Mouse (Mus musculus): ENCODE measurements around the gene Slc30a9.
A peak's percentile ranks its signal among the peaks of the same experiment; 100 is the strongest.

Slc30a9 gene

DNA sequence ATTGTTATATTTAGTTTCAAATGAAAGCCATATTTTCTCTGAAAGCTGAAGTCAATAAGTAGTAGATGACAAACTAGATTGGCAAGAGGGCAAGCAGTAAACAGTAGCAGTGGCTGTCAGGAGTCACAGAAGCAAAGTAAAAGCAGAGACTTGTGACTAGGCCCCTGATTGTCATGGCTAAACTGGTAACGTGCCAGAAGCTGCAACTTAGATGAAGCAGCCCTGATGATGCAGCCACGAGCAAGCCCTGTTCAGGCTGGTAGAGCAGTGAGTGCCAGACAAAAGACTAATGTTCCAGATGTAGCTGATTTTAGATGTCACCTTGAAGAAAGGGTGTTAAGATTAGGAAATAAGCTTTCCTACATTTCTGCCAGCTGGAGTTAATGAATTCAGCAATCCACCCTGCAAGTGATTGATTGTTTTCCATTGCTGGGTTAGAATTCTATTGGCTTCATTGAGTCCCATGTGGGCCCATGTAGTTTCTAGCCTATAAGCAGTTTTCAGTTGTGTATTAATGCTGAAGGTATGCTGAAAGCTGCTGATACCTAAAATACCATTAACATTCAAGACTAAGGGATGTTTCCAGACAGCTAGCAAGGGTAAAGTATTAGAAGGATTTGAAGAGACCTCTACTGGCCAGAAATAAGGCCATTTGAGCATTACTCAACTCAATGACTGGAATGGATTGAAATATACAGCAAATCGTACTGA lies 5.2 kb downstream of the Slc30a9 start:
- no peak for DNase-seq (ENCODE audit: extremely low read depth, low read depth, low spot score)

DNA sequence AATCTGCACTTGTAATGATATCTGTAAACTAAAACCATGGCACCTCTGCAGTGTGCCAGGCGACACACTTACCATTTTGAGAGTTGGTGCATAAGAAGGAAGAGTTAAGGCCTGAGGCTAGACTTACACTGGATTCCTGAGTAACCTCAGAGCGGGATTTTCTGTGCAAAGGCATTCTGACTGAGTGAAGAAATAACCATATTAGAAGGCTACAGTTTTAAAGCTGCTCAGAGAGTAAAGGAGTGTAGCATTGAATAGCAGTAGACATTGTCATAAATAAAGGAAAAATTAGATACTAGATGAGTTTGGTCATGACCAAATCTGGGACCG lies 5.7 kb downstream of the Slc30a9 start:
- DNase-seq (ENCODE audit: extremely low read depth, low read depth, low spot score), result no peak

DNA sequence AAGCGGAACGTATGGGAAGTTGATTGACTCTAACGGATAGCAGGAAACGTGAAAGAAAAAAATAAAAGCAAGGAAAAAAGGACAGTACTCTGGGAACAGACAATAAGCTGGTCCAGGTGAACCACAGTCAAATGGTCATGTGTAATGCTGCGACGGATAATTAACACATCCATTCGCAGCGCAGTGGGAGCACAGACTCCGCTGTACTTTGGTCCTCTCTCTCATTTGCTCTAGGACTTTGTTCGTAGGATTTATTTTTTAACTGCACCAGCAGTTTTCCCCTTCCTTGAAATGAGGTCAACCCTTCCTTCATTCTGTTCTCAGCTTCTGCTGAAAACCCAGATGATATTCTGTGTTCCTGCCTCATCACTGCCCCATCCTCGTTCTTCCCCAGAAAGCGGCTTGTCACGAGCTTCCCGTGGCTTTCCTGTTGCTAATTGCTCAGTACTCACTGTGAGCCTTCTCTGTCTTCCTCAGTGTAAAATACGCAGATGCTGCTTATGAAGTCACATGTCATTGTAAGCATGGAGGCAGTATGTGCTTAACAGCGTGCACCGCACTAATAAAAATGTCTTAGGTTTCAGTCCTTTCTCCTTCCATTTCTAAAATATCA lies 15.0 kb downstream of the Slc30a9 start:
- DNase-seq (ENCODE audit: extremely low read depth, low read depth, low spot score), result no peak

DNA sequence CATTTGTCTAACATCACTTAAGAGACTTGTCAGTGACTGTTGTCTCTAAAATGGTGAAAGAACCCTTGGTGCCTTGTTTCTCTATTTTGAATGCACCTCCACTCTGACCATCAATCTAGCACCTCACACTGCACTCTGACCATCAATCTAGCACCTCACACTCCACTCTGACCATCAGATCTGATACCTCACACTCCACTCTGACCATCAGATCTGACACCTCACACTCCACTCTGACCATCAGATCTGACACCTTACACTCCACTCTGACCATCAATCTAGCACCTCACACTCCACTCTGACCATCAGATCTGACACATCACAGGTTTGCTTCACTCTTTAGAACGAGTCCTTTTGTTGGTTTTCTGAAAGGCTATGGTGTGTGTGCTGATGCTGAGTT lies 17.3 kb downstream of the Slc30a9 start:
- no peak for DNase-seq (ENCODE audit: extremely low read depth, low read depth, low spot score)

DNA sequence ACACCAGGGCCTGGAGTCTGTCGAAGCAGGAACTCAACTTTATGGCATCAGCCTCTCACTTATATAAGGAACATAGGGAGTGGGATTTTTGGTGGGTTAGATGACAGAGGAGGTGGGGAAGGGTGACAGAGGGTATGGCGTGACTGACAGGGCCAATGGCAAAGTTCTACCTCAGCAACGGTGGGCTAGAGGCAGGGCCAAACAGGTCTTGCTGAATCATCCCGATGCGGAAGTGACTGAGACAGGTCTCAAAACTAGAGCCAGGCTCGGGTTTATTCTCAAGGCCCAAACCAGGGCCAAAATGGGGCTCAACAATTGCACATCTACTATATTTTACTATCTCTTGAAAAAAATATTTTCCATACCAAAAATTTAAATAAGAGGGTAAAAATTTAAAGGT lies 34.1 kb downstream of the Slc30a9 start:
- DNase-seq (ENCODE audit: extremely low read depth, low read depth, low spot score), result no peak

DNA sequence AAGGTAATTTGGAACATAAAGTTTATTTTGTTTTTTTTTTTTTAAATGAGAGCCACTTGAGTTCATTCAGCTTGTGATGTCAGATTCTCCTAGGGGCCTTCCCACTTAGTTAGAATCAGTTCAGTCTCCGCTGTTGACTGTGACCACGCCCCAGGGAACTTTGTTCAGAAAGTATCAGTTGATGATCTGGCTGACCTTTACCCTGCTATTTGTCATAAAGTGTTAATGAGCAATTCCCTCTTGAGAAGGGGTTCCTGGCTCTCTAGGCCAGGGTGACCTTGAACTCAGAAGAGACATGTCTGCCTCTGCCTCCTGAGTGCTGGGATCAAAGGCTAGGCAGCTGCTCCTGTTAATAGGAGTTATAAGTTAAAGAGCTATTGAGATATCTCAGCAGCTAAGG lies 40.3 kb downstream of the Slc30a9 start:
- DNase-seq (ENCODE audit: extremely low read depth, low read depth, low spot score), result no peak

DNA sequence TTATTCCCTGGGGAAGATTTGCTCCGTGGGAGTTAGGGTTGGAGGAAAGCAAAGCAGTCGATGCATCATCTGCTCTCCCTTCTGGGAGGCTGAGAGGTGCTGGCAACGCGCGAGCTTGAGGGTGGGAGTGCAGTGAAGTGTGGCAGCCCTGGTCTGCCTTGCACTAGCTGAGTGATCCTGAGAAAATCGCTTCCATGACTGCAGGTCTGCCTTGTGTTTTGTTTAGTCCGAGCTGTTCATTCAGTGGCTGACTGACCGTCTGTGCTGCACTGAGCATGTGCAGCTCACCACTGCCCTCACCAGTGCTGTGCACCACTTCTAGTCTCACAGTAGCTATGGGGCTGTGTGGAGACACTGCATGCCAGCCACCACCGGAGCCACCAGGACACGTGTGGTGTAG lies 42.2 kb downstream of the Slc30a9 start:
- no peak for DNase-seq (ENCODE audit: extremely low read depth, low read depth, low spot score)

DNA sequence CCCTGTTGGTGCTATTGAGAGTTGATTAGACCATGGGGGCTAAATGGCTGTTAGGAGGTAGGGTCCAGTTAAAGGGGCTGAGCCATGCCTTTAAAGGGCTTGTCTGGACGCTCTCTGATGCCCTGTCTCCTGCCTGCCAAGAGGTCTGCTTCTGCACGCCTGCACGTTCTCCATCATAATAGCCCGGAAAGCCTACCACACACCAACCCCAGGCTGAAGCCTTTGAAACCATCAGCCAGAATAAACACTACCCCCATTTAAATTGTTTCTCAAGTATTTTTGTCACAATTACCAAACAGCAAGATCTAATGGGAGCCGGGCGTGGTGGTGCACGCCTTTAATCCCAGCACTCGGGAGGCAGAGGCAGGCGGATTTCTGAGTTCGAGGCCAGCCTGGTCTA lies 55.6 kb downstream of the Slc30a9 start:
- DNase-seq (ENCODE audit: extremely low read depth, low read depth, low spot score), result no peak

DNA sequence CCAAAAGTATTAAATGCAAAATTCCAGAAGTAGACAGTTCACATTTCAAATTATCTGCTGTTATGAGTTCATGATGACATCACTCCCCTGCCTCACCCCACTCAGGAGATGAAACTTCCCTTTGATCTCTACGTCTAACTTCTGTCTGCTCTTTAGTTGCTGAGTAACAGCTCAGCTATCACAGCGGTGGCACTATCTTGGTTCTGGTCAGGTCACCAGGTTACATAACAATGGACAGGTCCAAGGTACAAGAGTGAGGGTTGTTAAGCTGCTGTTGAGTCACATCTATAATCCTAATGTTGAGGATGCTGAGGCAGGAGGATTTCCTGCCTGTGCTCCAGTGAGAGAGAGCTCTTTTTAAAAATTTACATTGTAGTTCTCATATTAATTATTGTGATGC lies 56.2 kb downstream of the Slc30a9 start:
- no peak for DNase-seq (ENCODE audit: extremely low read depth, low read depth, low spot score)

DNA sequence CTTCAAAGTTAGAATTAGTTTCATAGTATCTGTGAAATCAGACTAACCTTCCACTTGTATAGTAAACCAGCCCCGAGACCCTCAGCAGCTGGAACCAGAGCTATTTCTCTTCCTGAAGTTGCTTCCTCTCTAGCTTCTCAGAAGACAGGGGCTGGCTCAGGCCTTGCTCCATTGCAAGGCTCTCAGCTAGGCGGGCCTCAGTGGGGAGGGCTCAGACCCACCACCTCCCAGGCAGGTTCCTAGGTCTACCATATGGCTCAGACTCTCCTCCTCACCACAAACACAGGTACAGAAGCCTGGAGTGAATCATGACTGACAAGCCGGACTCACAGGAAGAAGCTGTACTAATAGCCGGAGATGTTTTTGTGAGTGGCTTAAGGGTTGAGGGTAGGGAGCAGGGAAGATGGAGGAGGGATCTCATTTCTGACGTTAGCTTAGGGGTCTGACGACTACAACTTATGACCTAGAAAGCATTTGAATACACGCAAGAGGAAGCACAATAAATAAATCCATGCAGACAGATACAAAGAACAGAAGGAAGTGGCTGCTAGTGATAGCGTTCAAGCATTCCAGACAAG lies 70.4 kb downstream of the Slc30a9 start:
- DNase-seq (ENCODE audit: extremely low read depth, low read depth, low spot score), result no peak

DNA sequence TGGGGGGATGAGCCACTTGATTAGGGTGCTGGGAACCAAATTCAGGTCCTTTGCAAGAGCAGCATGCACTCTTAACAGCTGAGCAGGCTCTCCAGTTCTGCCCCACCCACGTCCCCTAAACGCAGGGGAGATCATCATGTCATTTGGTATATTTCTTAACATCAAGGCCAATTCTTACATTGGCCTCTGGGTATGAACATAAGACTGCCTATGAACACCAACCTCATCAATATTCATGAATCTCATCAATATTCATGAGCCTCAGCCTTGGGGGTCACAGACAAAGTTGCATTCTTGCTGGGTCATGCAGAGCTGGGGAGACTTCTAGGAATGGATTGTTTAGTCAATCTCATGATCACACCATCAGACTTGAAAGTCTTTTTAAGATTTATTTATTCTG lies 74.9 kb downstream of the Slc30a9 start:
- DNase-seq (ENCODE audit: extremely low read depth, low read depth, low spot score), result no peak

DNA sequence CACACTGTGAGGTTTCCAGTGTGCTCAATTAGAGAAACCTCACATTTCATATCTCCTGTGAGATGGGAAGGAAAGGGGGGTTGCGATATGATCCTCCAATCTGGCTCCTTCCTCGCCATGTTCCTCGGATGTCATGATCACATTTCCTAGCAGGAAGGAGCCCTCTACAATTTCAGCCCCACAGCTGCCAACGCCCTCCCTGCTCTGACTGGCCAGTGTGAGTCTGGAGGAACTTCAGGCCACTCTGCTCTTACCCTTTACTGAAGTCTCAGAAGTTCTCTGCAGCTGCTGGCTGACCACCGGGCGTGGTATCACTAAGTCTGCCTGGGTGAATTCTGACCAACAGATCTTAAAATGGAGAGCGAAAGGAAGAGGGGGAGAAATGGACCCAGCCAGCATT lies 75.8 kb downstream of the Slc30a9 start:
- no peak for DNase-seq (ENCODE audit: extremely low read depth, low read depth, low spot score)

DNA sequence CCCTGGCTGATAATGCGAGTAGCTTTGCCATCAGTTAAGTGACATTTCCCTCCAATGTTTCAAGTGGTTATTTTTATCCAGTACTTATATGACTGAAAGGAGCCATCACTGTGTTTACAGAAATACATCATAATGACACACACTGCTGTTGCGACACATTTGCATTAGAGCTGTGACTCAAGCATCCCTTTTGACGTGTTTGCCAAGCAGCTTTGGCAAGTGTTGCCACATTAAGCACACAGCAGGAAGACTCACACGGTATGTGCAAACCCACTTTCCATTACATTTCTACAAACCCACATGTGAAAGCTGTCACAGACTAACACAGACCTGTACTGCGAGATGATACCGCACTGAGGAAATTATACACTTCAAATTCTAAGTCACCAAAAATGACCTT lies 87.2 kb downstream of the Slc30a9 start:
- peak; percentile 26 for DNase-seq (ENCODE audit: extremely low read depth, low read depth, low spot score)

DNA sequence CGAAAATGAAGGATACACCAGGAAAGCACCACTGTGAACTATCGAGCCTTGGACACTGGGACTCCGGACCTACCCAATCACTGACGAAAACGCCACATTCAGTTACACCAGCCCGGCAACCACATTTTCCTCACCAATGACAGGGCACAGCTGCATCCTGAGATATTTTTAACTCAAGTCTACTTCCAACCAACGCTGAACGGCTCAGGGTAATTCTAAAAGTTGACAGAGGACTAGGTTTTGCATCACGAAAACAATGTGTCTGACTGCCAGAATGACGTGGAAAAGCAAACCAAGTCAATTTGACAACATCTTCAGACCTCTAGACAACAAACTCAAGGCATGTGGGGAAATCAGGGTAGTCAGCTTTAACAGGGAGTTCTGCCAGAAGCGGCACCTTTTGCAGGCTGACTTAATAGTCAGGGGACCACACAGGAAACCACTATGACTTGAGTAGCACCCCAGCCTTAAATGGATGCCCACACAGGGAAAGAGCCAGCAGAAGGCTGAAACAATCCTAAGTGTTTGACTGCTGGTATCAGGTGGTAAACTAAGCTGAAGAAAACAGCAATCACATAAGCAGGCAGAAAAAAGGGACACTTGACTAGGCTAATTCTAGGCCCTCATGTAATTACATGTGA lies 88.6 kb downstream of the Slc30a9 start:
- no peak for DNase-seq (ENCODE audit: extremely low read depth, low read depth, low spot score)

DNA sequence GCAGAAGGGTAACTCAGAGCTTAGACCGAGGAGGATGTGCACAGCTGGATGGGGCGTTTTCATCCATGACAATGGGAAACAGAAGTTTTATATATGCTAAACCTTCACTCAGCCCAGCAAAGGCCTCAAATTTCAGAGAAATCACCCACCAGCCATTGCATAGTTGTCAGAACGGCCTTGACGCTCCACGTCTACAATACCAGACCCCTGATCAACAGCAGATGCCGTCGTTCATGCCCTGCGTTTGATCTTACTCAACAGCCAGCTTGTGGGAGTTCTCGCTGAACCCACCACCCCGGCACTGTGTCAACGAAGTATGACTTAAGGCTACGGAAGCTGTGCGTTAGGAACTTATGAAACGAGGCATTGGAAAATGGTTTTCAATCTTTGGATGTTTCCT lies 90.4 kb downstream of the Slc30a9 start:
- no peak for DNase-seq (ENCODE audit: extremely low read depth, low read depth, low spot score)

DNA sequence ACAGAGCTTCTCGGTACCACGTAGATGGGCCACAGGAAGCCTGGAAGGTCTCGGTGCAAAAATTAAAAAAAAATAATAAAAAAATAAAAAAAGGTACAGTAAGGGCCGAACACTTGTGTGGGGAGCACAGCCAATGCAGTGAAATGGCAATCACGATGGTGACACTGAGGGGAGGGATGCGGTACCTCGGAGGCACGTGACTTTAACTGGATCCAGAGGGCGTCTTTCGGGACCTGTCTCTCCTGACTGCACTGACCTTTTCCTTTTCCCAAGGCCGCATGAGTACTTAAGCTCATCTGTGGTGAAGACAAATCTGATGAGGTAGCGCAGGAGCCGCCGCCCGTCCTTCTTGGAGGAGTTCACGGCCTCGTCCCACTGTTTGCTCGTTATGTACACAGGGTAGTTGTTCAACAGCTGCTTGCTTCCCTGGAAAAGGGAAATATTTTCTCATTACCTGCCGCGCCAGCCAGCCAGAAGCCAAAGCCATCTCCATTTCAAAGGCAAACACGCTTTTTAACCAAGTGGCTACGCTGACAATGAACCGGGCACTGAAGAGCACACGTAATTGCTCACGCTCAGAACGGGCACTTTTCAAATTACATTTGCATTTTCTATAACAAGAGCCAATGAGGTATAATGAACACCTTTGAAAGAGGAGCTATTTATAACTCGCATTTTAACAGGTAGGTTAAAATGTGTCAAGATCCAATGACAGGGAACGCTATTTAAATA lies 93.3 kb downstream of the Slc30a9 start:
- DNase-seq (ENCODE audit: extremely low read depth, low read depth, low spot score), result no peak

DNA sequence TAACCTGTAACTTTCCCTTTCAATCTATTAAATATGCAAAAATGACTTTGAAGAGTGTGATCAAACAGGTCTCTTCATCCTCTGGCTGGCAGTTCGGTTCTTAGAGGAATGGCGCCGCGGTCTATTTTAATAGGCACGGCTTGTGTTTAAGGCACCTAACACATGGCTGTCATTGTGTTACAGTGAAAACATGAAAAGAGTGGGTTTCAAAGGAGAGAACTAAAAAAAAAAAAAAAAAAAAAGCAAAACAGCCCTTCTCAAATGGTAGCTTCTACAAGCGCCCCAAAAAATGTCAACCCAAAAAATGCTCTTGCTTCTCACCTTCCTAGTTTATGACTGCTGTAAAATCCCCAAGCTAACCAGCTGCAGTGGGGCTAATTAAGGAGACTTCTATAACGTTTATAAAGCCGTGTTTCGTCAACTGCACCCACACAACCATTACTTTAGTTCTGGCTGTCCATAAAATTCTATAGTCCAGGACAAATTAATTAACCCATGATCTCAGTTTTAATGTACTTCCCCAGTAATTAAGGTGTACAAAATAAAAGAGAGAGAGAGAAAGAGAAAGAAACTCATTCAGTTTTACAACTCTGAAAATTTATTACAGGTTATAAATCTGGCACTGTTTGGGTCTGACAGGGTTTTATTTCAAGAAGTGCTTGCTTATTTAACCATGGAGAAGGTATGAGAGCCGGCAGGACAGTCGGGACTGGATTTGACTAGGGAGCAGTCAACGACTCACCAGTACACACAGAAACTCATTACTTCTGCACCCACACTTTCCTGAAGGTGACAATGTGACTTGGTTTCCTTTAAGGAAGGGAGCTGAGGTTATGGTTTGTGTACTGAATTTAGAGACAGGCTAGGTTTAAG lies 94.1 kb downstream of the Slc30a9 start:
- DNase-seq (ENCODE audit: extremely low read depth, low read depth, low spot score), result no peak

DNA sequence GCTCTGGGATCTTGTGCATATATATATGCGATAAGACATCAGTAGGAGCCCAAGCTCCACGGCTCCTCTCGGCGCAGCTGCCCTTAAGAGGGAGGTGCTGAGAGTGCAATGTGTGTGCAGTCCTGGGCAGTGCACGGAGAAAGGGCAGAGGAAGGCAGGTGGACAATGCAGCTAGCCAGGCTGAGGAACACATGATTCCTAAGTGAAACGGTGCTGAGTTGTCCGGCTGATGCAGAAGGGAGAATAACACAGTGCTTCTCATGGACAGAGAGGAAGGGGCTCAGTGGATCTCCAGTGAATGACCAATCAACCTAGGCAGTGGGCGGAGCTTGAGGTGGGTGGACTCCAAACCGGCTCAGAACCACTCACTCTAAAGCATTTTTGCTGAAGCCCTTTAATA lies 94.9 kb downstream of the Slc30a9 start:
- no peak for DNase-seq (ENCODE audit: extremely low read depth, low read depth, low spot score)

DNA sequence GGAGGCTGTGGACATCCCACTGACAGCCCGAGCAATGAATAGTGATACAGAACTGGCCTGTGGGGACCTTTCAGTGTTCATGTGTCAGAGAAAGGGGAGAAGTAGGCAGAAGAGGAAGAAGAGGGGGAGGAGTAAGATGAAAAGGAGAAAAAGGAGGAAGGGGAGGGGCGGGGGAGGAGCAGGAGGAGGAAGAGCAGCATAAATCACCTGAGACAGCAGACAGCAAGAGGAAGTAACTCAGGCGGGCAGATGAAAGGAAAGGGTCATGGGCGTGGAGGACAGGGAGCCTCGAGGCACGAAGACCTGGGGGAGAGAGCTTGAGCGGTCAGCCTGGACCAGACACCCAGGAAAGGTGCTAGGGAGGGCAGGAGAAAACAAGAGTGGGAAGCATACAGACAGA lies 97.6 kb downstream of the Slc30a9 start:
- no peak for DNase-seq (ENCODE audit: extremely low read depth, low read depth, low spot score)

DNA sequence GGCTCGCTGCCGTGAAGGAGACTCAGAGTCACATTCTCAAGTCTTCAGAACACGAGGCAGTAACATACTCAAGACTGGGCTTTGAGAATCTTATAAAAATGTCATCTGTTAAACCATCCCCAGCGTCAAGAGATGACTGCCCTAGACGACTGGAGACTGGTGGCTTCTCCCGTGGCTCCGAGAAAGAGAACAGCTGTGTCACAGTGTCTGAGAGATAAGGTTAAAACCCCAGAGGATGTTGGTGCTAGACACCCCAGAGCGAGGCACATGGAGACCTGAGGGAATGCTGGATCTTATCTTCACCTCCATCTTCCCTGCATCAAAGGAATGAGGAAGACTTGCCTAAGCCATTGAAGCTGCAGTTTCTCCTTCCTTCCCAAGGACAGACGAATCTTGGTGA lies 98.2 kb downstream of the Slc30a9 start:
- DNase-seq (ENCODE audit: extremely low read depth, low read depth, low spot score), result no peak
